Mouse (Mus musculus): Measurements from ENCODE around the gene Efhd2. TPM values are rescaled to one million over a fixed set of nuclear protein-coding genes. Genes with fewer than 3 reads are reported as not detected.

Gene Efhd2
- polyA plus RNA-seq, 1 experiment from 2014 or later: 81.6 TPM

DNA sequence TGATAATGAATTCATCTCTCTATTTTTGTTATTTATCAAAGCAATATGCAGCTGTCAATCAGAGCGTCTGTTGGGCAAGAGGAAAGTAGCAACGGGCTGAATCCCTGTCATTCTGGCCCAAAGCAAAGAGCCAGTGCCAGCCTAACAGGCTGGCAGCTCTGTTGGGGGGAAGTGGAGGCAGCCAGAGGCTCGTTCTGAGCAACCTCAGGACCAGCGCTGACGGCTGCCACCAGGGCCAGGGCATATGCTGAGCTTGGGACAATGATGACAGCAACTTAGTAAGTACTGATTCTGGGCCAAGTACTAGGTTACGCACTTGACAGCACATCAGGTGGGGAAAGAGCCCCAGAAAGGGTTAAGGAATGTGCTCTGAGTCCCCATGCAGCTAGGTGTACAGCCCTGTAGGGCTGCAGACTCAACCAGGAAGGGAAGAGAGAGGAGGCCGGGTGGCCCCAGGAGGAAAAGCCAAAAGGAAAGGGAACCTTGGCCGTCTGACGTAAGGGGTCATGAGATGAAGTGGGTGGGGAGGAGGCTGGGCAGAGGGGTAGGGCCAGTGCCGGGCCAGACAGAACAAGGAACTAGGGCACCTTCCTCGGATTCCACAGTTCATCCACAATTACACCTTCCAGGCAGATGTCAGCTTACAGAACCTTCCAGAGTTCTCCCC, 3.9 kb downstream of the Efhd2 start:
- Histone ChIP-seq H3K27me3 (replicated peaks; ENCODE audit: insufficient read depth, low read length) (no peaks in the 10 kb centered on the region), H3K27ac (ENCODE audit: low read length) (peak overlapping the region; percentile 32; the same call in 1 of the 2 replicates)
- TF ChIP-seq EP300 (IDR thresholded peaks at IDR 0.05): no peak
- no peak for TF ChIP-seq CTCF (IDR thresholded peaks at IDR 0.05)

GRCm38 (mm10) chr4:141869436-141870215, 5.1 kb downstream of the Efhd2 start:
- peak; percentile 5 for ATAC-seq
- Histone ChIP-seq H3K36me3 (ENCODE audit: insufficient read depth, low read length) (no peaks in the 10 kb centered on the region), H3K4me2 (replicated peaks; ENCODE audit: low read depth, low read length) (no peak overlapping the region), H3K4me1 (ENCODE audit: insufficient read depth, low read depth, low read length) (peaks cover 37% of the 10 kb centered on the region), H3K9ac (replicated peaks; ENCODE audit: low read depth) (no peak overlapping the region), H3K27me3 (replicated peaks; ENCODE audit: insufficient read depth, low read length) (no peaks in the 10 kb centered on the region), H3K9me3 (ENCODE audit: low read length) (no peaks in the 10 kb centered on the region), H3K27ac (ENCODE audit: low read length) (no peak overlapping the region; the same call in 1 of the 2 replicates), H3K4me3 (ENCODE audit: low read depth, low read length) (no peak overlapping the region)
- TF ChIP-seq EP300 (IDR thresholded peaks at IDR 0.05): no peak
- no peak for TF ChIP-seq CTCF (IDR thresholded peaks at IDR 0.05)
- peak; percentile 67 for DNase-seq (ENCODE audit: low spot score)
- WGBS: 56% methylated on average over 5 of the region's 5 CpGs

More for the DNA sequence above, 3.9 kb downstream of the Efhd2 start:
- WGBS: 62% methylated on average over 11 of the region's 11 CpGs
- DNase-seq (ENCODE audit: low spot score) (peak; percentile 60), ATAC-seq (no peak)
- Histone ChIP-seq H3K9ac (replicated peaks; ENCODE audit: low read depth) (no peak overlapping the region), H3K4me2 (replicated peaks; ENCODE audit: low read depth, low read length) (0 out of 2 replicates have a peak overlapping the region, but pooled peaks have one; percentile 95), H3K9me3 (ENCODE audit: low read length) (no peaks in the 10 kb centered on the region), H3K36me3 (ENCODE audit: insufficient read depth, low read length) (no peaks in the 10 kb centered on the region), H3K4me1 (ENCODE audit: insufficient read depth, low read depth, low read length) (peaks cover 41% of the 10 kb centered on the region), H3K4me3 (ENCODE audit: low read depth, low read length) (no peak overlapping the region)

GRCm38 (mm10) chr4:141868051-141868450, 6.7 kb downstream of the Efhd2 start:
- DNase-seq (ENCODE audit: low spot score) (no peak), ATAC-seq (no peak)
- 66% methylated on average over 10 of the region's 10 CpGs for WGBS
- Histone ChIP-seq H3K36me3 (ENCODE audit: insufficient read depth, low read length) (no peaks in the 10 kb centered on the region), H3K4me2 (replicated peaks; ENCODE audit: low read depth, low read length) (no peak overlapping the region), H3K9ac (replicated peaks; ENCODE audit: low read depth) (no peak overlapping the region), H3K4me1 (ENCODE audit: insufficient read depth, low read depth, low read length) (peaks cover 31% of the 10 kb centered on the region), H3K4me3 (ENCODE audit: low read depth, low read length) (no peak overlapping the region), H3K9me3 (ENCODE audit: low read length) (no peaks in the 10 kb centered on the region), H3K27ac (ENCODE audit: low read length) (no peak overlapping the region), H3K27me3 (replicated peaks; ENCODE audit: insufficient read depth, low read length) (no peaks in the 10 kb centered on the region)
- TF ChIP-seq CTCF (IDR thresholded peaks at IDR 0.05) (no peak), EP300 (IDR thresholded peaks at IDR 0.05) (no peak)

GRCm38 (mm10) chr4:141867498-141867897, 7.2 kb downstream of the Efhd2 start:
- no peak for TF ChIP-seq CTCF (IDR thresholded peaks at IDR 0.05)
- no peak for TF ChIP-seq EP300 (IDR thresholded peaks at IDR 0.05)
- Histone ChIP-seq H3K4me1 (ENCODE audit: insufficient read depth, low read depth, low read length) (peaks cover 31% of the 10 kb centered on the region), H3K9me3 (ENCODE audit: low read length) (no peaks in the 10 kb centered on the region), H3K36me3 (ENCODE audit: insufficient read depth, low read length) (no peaks in the 10 kb centered on the region), H3K4me2 (replicated peaks; ENCODE audit: low read depth, low read length) (no peak overlapping the region), H3K9ac (replicated peaks; ENCODE audit: low read depth) (no peak overlapping the region), H3K27ac (ENCODE audit: low read length) (no peak overlapping the region), H3K27me3 (replicated peaks; ENCODE audit: insufficient read depth, low read length) (no peaks in the 10 kb centered on the region), H3K4me3 (ENCODE audit: low read depth, low read length) (no peak overlapping the region)
- DNase-seq (ENCODE audit: low spot score) (peak; percentile 52), ATAC-seq (no peak)
- WGBS: 28% methylated on average over 4 of the region's 4 CpGs

- Histone ChIP-seq H3K36me3 (ENCODE audit: insufficient read depth, low read length) (no peaks in the 10 kb centered on the region), H3K9ac (replicated peaks; ENCODE audit: low read depth) (no peak overlapping the region), H3K27me3 (replicated peaks; ENCODE audit: insufficient read depth, low read length) (no peaks in the 10 kb centered on the region), H3K9me3 (ENCODE audit: low read length) (no peaks in the 10 kb centered on the region), H3K4me1 (ENCODE audit: insufficient read depth, low read depth, low read length) (peaks cover 26% of the 10 kb centered on the region), H3K4me3 (ENCODE audit: low read depth, low read length) (no peak overlapping the region), H3K4me2 (replicated peaks; ENCODE audit: low read depth, low read length) (no peak overlapping the region), H3K27ac (ENCODE audit: low read length) (no peak overlapping the region; the same call in 1 of the 2 replicates)
- TF ChIP-seq CTCF (IDR thresholded peaks at IDR 0.05) (no peak), EP300 (IDR thresholded peaks at IDR 0.05) (no peak)
- ATAC-seq (peak; percentile 50), DNase-seq (ENCODE audit: low spot score) (peak; percentile 77)
- 27% methylated on average over 10 of the region's 10 CpGs for WGBS
Measured at GRCm38 (mm10) chr4:141866933-141867490, 7.7 kb downstream of the Efhd2 start.

DNA sequence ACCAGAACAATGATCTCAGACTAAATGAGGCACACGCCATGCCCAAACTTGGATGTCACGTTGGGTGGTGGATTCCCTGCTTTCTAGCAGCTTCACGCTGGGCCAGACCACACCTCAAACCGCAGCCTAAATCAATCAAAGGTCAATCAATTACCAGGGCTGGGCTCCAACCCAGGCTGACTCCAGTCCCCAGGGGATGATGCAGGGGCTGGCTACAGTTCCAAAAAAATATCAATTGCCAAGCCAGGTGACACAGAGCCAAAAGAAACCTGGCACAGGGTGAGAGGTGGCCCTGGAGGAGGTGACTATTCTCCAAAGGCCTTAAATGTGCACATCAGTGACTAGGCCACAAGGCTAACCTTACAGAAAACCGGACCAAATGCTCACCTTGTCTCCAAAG, 9.1 kb downstream of the Efhd2 start:
- Histone ChIP-seq H3K9ac (replicated peaks; ENCODE audit: low read depth) (no peak overlapping the region), H3K4me2 (replicated peaks; ENCODE audit: low read depth, low read length) (no peak overlapping the region), H3K36me3 (ENCODE audit: insufficient read depth, low read length) (no peaks in the 10 kb centered on the region), H3K4me1 (ENCODE audit: insufficient read depth, low read depth, low read length) (peaks cover 21% of the 10 kb centered on the region; the same call in 1 of the 2 replicates), H3K27me3 (replicated peaks; ENCODE audit: insufficient read depth, low read length) (no peaks in the 10 kb centered on the region), H3K4me3 (ENCODE audit: low read depth, low read length) (no peak overlapping the region), H3K9me3 (ENCODE audit: low read length) (no peaks in the 10 kb centered on the region), H3K27ac (ENCODE audit: low read length) (no peak overlapping the region)
- DNase-seq (ENCODE audit: low spot score): no peak
- no peak for ATAC-seq
- no peak for TF ChIP-seq CTCF (IDR thresholded peaks at IDR 0.05)
- no peak for TF ChIP-seq EP300 (IDR thresholded peaks at IDR 0.05)
- 86% methylated on average over 5 of the region's 5 CpGs for WGBS

Data from lung, postnatal 0 days (tissue).